Mouse (Mus musculus) forebrain, embryonic 12.5 days (tissue): ENCODE results near the gene Pkd1l1. TPM values are rescaled to one million over a fixed set of nuclear protein-coding genes. Genes with fewer than 3 reads are reported as not detected.

ENCODE experiments used
- ATAC-seq: fragments of 200-750 bp; cut with Nextera tagmentation; 2 replicates; pipeline ENCODE4 v1.8.0; 2017; ENCODE audit warnings: moderate TSS enrichment; ENCODE audit not compliant: low FRiP score
- H3K27ac ChIP-seq: fragments of 300-500 bp; sonication (generic); 2 replicates; pipeline ENCODE4 v1.5.1; 2016; ENCODE audit warnings: mild to moderate bottlenecking
- H3K27me3 ChIP-seq: fragments of 300-500 bp; sonication (generic); 2 replicates; pipeline ENCODE4 v1.6.1; 2016; ENCODE audit warnings: mild to moderate bottlenecking
- H3K36me3 ChIP-seq: fragments of 300-500 bp; sonication (generic); replicated peaks from 2 replicates; pipeline ENCODE4 v1.6.1; 2016; ENCODE audit warnings: mild to moderate bottlenecking
- H3K4me1 ChIP-seq: fragments of 300-500 bp; sonication (generic); 2 replicates; pipeline ENCODE4 v1.6.1; 2016
- H3K4me2 ChIP-seq: fragments of 300-500 bp; sonication (generic); 2 replicates; pipeline ENCODE4 v1.6.1; 2016; ENCODE audit warnings: mild to moderate bottlenecking, moderate library complexity
- H3K4me3 ChIP-seq: fragments of 300-500 bp; sonication (generic); replicated peaks from 2 replicates; pipeline ENCODE4 v1.5.1; 2016; ENCODE audit warnings: mild to moderate bottlenecking
- H3K9ac ChIP-seq: fragments of 300-500 bp; sonication (generic); 2 replicates; pipeline ENCODE4 v1.6.1; 2016; ENCODE audit warnings: mild to moderate bottlenecking
- H3K9me3 ChIP-seq: fragments of 300-500 bp; sonication (generic); 2 replicates; pipeline ENCODE4 v1.6.1; 2016
- WGBS: fragments of 180-500 bp; shearing (Covaris S2); methylation state at CpG from one replicate; pipeline ENCODE4 v1.1.7; 2016; 5-methylcytosine and 5-hydroxymethylcytosine counted together
- polyA plus RNA-seq: library from polyadenylated mRNA; unstranded; fragments of >200 nt; fragmentation: Nextera tagmentation; extraction: Ambion mirVana; gene quantifications from 2 replicates; pipeline ENCODE4 v1.2.1, GENCODE M21; 2016

Pkd1l1 gene
- polyA plus RNA-seq, 1 experiment from 2014 or later, result 0.10 TPM

- Histone ChIP-seq H3K9me3 (no peaks in the 10 kb centered on the region), H3K4me3 (no peak overlapping the region), H3K4me1 (no peaks in the 10 kb centered on the region), H3K27ac (no peak overlapping the region), H3K36me3 (no peaks in the 10 kb centered on the region), H3K27me3 (no peaks in the 10 kb centered on the region), H3K9ac (no peak overlapping the region), H3K4me2 (no peak overlapping the region)
- ATAC-seq, result no peak
- WGBS, result 92% methylated on average over 6 of the region's 6 CpGs
These were observed 136.9 kb downstream of the Pkd1l1 start for GRCm38 (mm10) chr11:8836176-8836575.

GRCm38 (mm10) chr11:8834121-8834520 lies 138.9 kb downstream of the Pkd1l1 start:
- no peak overlapping the region for H3K9ac ChIP-seq
- H3K4me3 ChIP-seq, result no peak overlapping the region
- no peaks in the 10 kb centered on the region for H3K9me3 ChIP-seq
- H3K4me1 ChIP-seq, result no peaks in the 10 kb centered on the region
- H3K27me3 ChIP-seq, result no peaks in the 10 kb centered on the region
- H3K36me3 ChIP-seq, result no peaks in the 10 kb centered on the region
- no peak overlapping the region for H3K4me2 ChIP-seq
- WGBS, result 86% methylated on average over 4 of the region's 4 CpGs
- H3K27ac ChIP-seq, result no peak overlapping the region
- no peak for ATAC-seq

GRCm38 (mm10) chr11:8830551-8830950 lies 142.5 kb downstream of the Pkd1l1 start:
- H3K27ac ChIP-seq, result no peak overlapping the region
- H3K9ac ChIP-seq, result no peak overlapping the region
- no peak overlapping the region for H3K4me3 ChIP-seq
- H3K4me1 ChIP-seq, result no peaks in the 10 kb centered on the region
- no peaks in the 10 kb centered on the region for H3K9me3 ChIP-seq
- no peaks in the 10 kb centered on the region for H3K27me3 ChIP-seq
- 84% methylated on average over 4 of the region's 4 CpGs for WGBS
- H3K36me3 ChIP-seq, result no peaks in the 10 kb centered on the region
- H3K4me2 ChIP-seq, result no peak overlapping the region
- ATAC-seq, result no peak

GRCm38 (mm10) chr11:8829561-8829960 lies 143.5 kb downstream of the Pkd1l1 start:
- Histone ChIP-seq H3K4me2 (no peak overlapping the region), H3K27me3 (no peaks in the 10 kb centered on the region), H3K4me3 (no peak overlapping the region), H3K27ac (no peak overlapping the region), H3K9me3 (no peaks in the 10 kb centered on the region), H3K36me3 (no peaks in the 10 kb centered on the region), H3K4me1 (no peaks in the 10 kb centered on the region), H3K9ac (no peak overlapping the region)
- whole genome bisulfite sequencing, result 81% methylated on average over 3 of the region's 3 CpGs
- ATAC-seq, result no peak

- Histone ChIP-seq H3K36me3 (no peaks in the 10 kb centered on the region), H3K4me3 (no peak overlapping the region), H3K9me3 (no peaks in the 10 kb centered on the region), H3K27me3 (no peaks in the 10 kb centered on the region), H3K4me2 (no peak overlapping the region), H3K4me1 (no peaks in the 10 kb centered on the region), H3K27ac (no peak overlapping the region), H3K9ac (no peak overlapping the region)
- WGBS, result 86% methylated on average over 9 of the region's 9 CpGs
- no peak for ATAC-seq
These were observed 144.1 kb downstream of the Pkd1l1 start for GRCm38 (mm10) chr11:8828836-8829526.

- H3K27ac ChIP-seq, result no peak overlapping the region
- no peaks in the 10 kb centered on the region for H3K9me3 ChIP-seq
- H3K36me3 ChIP-seq, result no peaks in the 10 kb centered on the region
- ATAC-seq, result no peak
- H3K4me1 ChIP-seq, result no peaks in the 10 kb centered on the region
- WGBS, result 88% methylated on average over 5 of the region's 5 CpGs
- no peak overlapping the region for H3K4me2 ChIP-seq
- no peak overlapping the region for H3K9ac ChIP-seq
- no peaks in the 10 kb centered on the region for H3K27me3 ChIP-seq
- H3K4me3 ChIP-seq, result no peak overlapping the region
These were observed 146.5 kb downstream of the Pkd1l1 start for GRCm38 (mm10) chr11:8826609-8827008.

GRCm38 (mm10) chr11:8826046-8826445 lies 147.0 kb downstream of the Pkd1l1 start:
- no peak overlapping the region for H3K4me3 ChIP-seq
- no peaks in the 10 kb centered on the region for H3K27me3 ChIP-seq
- no peaks in the 10 kb centered on the region for H3K36me3 ChIP-seq
- H3K9ac ChIP-seq, result no peak overlapping the region
- no peaks in the 10 kb centered on the region for H3K9me3 ChIP-seq
- H3K4me2 ChIP-seq, result no peak overlapping the region
- WGBS, result 76% methylated on average over 3 of the region's 3 CpGs
- no peak overlapping the region for H3K27ac ChIP-seq
- no peaks in the 10 kb centered on the region for H3K4me1 ChIP-seq
- ATAC-seq, result no peak

GRCm38 (mm10) chr11:8825413-8825812 lies 147.7 kb downstream of the Pkd1l1 start:
- Histone ChIP-seq H3K27ac (no peak overlapping the region), H3K27me3 (no peaks in the 10 kb centered on the region), H3K4me2 (no peak overlapping the region), H3K4me3 (no peak overlapping the region), H3K36me3 (no peaks in the 10 kb centered on the region), H3K4me1 (no peaks in the 10 kb centered on the region), H3K9ac (no peak overlapping the region), H3K9me3 (no peaks in the 10 kb centered on the region)
- 86% methylated on average over 3 of the region's 3 CpGs for WGBS
- ATAC-seq, result no peak

- Histone ChIP-seq H3K36me3 (no peaks in the 10 kb centered on the region), H3K9me3 (no peaks in the 10 kb centered on the region), H3K27me3 (no peaks in the 10 kb centered on the region), H3K4me1 (no peaks in the 10 kb centered on the region), H3K27ac (no peak overlapping the region), H3K4me3 (no peak overlapping the region), H3K4me2 (no peak overlapping the region), H3K9ac (no peak overlapping the region)
- WGBS, result 89% methylated on average over 4 of the region's 4 CpGs
- no peak for ATAC-seq
These were observed 151.7 kb downstream of the Pkd1l1 start for GRCm38 (mm10) chr11:8821403-8821802.

GRCm38 (mm10) chr11:8817376-8817775 lies 155.7 kb downstream of the Pkd1l1 start:
- no peaks in the 10 kb centered on the region for H3K9me3 ChIP-seq
- no peaks in the 10 kb centered on the region for H3K4me1 ChIP-seq
- no peak overlapping the region for H3K4me2 ChIP-seq
- no peak overlapping the region for H3K9ac ChIP-seq
- no peaks in the 10 kb centered on the region for H3K27me3 ChIP-seq
- WGBS, result 63% methylated on average over 3 of the region's 3 CpGs
- no peak overlapping the region for H3K4me3 ChIP-seq
- H3K36me3 ChIP-seq, result no peaks in the 10 kb centered on the region
- ATAC-seq, result no peak
- no peak overlapping the region for H3K27ac ChIP-seq

GRCm38 (mm10) chr11:8814097-8814790 lies 158.8 kb downstream of the Pkd1l1 start:
- Histone ChIP-seq H3K27ac (no peak overlapping the region), H3K4me3 (no peak overlapping the region), H3K27me3 (no peaks in the 10 kb centered on the region), H3K4me1 (peaks cover 8% of the 10 kb centered on the region), H3K9ac (no peak overlapping the region), H3K9me3 (no peaks in the 10 kb centered on the region), H3K36me3 (no peaks in the 10 kb centered on the region), H3K4me2 (no peak overlapping the region)
- ATAC-seq, result no peak
- 59% methylated on average over 4 of the region's 4 CpGs for WGBS

- no peak for ATAC-seq
- WGBS, result 6% methylated on average over 5 of the region's 5 CpGs
- no peak overlapping the region for H3K4me3 ChIP-seq
- peaks cover 8% of the 10 kb centered on the region for H3K4me1 ChIP-seq
- H3K9ac ChIP-seq, result no peak overlapping the region
- no peak overlapping the region for H3K4me2 ChIP-seq
- no peaks in the 10 kb centered on the region for H3K27me3 ChIP-seq
- no peaks in the 10 kb centered on the region for H3K36me3 ChIP-seq
- H3K27ac ChIP-seq, result no peak overlapping the region
- no peaks in the 10 kb centered on the region for H3K9me3 ChIP-seq
These were observed 161.5 kb downstream of the Pkd1l1 start for GRCm38 (mm10) chr11:8811506-8812100.

GRCm38 (mm10) chr11:8809644-8810043 lies 163.4 kb downstream of the Pkd1l1 start:
- Histone ChIP-seq H3K27ac (no peak overlapping the region), H3K9ac (no peak overlapping the region), H3K27me3 (no peaks in the 10 kb centered on the region), H3K4me3 (no peak overlapping the region), H3K4me1 (peaks cover 8% of the 10 kb centered on the region), H3K4me2 (no peak overlapping the region), H3K36me3 (no peaks in the 10 kb centered on the region), H3K9me3 (no peaks in the 10 kb centered on the region)
- no peak for ATAC-seq
- WGBS, result 91% methylated on average over 1 of the region's 1 CpGs
